Mouse (Mus musculus): Measurements from ENCODE around the gene Cfap70. TPM values are rescaled to one million over a fixed set of nuclear protein-coding genes. Genes with fewer than 3 reads are reported as not detected.

Gene Cfap70
- polyA plus RNA-seq, 1 experiment from 2014 or later: not detected

DNA sequence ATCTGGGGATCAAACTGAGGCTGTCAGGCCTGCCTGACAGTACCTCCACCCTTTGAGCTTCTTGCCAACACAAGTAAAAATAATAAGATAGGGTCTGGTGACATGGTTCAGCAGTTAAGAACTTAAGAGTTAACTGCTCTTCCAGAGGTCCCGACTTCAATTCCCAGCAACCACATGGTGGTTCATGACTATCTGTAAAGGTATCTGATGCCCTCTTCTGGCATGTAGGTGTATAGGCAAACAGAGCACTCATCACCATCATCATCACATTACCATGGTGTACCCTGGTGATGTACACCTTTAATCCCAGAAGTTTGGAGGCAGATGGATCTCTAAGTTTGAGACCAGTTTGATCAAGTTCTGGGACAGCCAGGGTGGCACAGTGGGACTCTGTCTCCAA, 23.4 kb downstream of the Cfap70 start:
- no peaks in the 10 kb centered on the region for H3K27me3 ChIP-seq (replicated peaks)

DNA sequence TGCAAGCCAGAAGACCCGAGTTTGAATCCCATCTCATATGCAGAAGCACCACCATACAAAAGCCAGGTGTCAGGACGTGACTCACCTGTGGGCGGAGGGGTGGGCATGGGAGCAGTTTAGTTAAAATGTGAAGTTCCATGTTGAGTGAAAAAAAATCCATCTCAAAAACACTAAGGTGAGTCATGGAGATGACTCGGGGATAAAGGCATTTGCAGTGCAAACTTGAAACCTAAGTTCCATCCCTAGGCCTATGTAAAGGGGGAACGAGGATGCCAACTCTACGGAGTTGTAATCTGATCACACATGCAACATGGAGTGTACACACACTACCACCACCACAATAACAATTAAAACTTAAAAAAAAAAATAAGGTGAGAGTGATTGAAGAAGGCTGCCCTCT, 29.0 kb downstream of the Cfap70 start:
- no peaks in the 10 kb centered on the region for H3K36me3 ChIP-seq
- H3K9me3 ChIP-seq (replicated peaks): no peaks in the 10 kb centered on the region
- ATAC-seq (ENCODE audit: insufficient number of reproducible peaks, low FRiP score): no peak
- H3K9ac ChIP-seq: no peak overlapping the region
- H3K4me3 ChIP-seq: no peak overlapping the region
- no peaks in the 10 kb centered on the region for H3K27me3 ChIP-seq (replicated peaks)
- H3K4me1 ChIP-seq (replicated peaks): no peaks in the 10 kb centered on the region
- no peak overlapping the region for H3K27ac ChIP-seq (ENCODE audit: poor library complexity, severe bottlenecking)
- WGBS: 82% methylated on average over 6 of the region's 6 CpGs
- H3K4me2 ChIP-seq: no peak overlapping the region

More for the DNA sequence above, 23.4 kb downstream of the Cfap70 start:
- ATAC-seq (ENCODE audit: insufficient number of reproducible peaks, low FRiP score): no peak
- Histone ChIP-seq H3K4me2 (no peak overlapping the region), H3K4me1 (replicated peaks) (no peaks in the 10 kb centered on the region), H3K9me3 (replicated peaks) (0 out of 2 replicates have a peak, but pooled peaks cover 4% of the 10 kb centered on the region), H3K4me3 (no peak overlapping the region), H3K9ac (no peak overlapping the region), H3K27ac (ENCODE audit: poor library complexity, severe bottlenecking) (no peak overlapping the region), H3K36me3 (no peaks in the 10 kb centered on the region)
- WGBS: 38% methylated on average over 1 of the region's 1 CpGs

DNA sequence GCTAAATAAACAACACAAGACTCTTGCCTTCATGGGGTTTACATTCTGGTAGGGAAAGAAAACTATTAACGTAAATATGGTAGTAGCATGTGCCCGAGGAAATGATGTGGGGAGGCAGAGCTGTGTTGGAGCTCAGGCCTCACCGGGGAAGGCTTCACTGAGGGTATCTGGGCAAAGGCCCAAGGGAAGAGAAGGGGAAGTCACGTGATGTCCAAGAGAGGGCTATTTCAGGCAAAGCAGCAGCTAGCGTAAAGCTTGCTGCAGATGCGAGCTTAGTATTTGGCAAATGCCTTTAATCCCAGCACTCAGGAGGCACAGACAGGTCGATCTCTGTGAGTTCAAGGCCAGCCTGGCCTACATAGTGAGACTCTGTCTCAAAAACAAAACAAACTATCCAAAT, 29.8 kb downstream of the Cfap70 start:
- Histone ChIP-seq H3K9ac (no peak overlapping the region), H3K9me3 (replicated peaks) (no peaks in the 10 kb centered on the region), H3K4me3 (no peak overlapping the region), H3K27me3 (replicated peaks) (no peaks in the 10 kb centered on the region), H3K36me3 (no peaks in the 10 kb centered on the region), H3K4me1 (replicated peaks) (no peaks in the 10 kb centered on the region), H3K4me2 (no peak overlapping the region), H3K27ac (ENCODE audit: poor library complexity, severe bottlenecking) (no peak overlapping the region)
- WGBS: 46% methylated on average over 7 of the region's 7 CpGs
- no peak for ATAC-seq (ENCODE audit: insufficient number of reproducible peaks, low FRiP score)

DNA sequence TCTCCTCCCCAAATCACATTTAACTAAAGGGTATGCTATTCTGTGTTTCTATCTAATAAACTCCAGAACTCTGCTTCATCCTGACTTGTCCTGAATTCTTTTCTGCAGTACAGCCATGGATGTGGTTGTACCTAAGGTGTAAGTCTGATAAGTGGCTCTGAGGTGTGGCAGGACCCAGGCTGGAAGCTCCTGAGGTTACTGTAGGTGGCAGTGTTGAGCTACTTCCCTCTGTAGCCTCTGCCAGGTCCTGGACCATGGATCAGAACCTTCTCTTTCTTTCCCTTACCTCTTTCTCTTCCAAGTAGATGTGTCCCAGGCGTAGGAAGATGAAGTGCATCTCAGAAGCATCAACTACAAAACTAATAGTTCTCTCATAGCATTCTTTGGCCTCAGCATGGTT, 52.0 kb downstream of the Cfap70 start:
- Histone ChIP-seq H3K4me1 (replicated peaks) (no peaks in the 10 kb centered on the region), H3K4me2 (no peak overlapping the region), H3K27me3 (replicated peaks) (no peaks in the 10 kb centered on the region; the same call in 1 of the 2 replicates), H3K36me3 (no peaks in the 10 kb centered on the region), H3K27ac (ENCODE audit: poor library complexity, severe bottlenecking) (no peak overlapping the region), H3K9ac (no peak overlapping the region), H3K9me3 (replicated peaks) (no peaks in the 10 kb centered on the region), H3K4me3 (no peak overlapping the region)
- ATAC-seq (ENCODE audit: insufficient number of reproducible peaks, low FRiP score): no peak
- WGBS: 42% methylated on average over 1 of the region's 1 CpGs

DNA sequence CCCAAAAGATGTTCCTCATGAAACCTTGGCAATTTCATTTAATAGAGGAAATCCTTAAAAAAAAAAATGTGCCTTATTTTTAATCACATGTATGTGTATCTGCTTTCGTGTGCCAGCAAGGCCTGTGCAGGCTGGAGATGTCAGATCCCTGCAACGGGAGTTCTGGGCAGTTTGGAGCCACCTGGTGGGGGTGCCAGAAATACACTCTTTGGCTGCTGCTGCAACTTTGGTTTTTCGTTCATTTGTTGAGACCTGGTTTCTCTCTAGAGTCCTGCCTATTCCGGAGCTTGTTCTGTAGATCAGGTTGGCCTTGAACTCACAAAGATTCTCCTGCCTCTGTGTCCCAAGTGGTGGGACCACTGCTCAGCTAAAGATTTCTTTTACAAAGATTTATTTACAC, 53.2 kb downstream of the Cfap70 start:
- H3K4me3 ChIP-seq: no peak overlapping the region
- no peak for ATAC-seq (ENCODE audit: insufficient number of reproducible peaks, low FRiP score)
- H3K36me3 ChIP-seq: no peaks in the 10 kb centered on the region
- no peaks in the 10 kb centered on the region; the same call in 1 of the 2 replicates for H3K27me3 ChIP-seq (replicated peaks)
- H3K27ac ChIP-seq (ENCODE audit: poor library complexity, severe bottlenecking): no peak overlapping the region
- no peak overlapping the region for H3K9ac ChIP-seq
- WGBS: 36% methylated on average over 4 of the region's 4 CpGs
- H3K4me1 ChIP-seq (replicated peaks): 0 out of 2 replicates have a peak, but pooled peaks cover 3% of the 10 kb centered on the region
- no peak overlapping the region for H3K4me2 ChIP-seq
- no peaks in the 10 kb centered on the region for H3K9me3 ChIP-seq (replicated peaks)

DNA sequence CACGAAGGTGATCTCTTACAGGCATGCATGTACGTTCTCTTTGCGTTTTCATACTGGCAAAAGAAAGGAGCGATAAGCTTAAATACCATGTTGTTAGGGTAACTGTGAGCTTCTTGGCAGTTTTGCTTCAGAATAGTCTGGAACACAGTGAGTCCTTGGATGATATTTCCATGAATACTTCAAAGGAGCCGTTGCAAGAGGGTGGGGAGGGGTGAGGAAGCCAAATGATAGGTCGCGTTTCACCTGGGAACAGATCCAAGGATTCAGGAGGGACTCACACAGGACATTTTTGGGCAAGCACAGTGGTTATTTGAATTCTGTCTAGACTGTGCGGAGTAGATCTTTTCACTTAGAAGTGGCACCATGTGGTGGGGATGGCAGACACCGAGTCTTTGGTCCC, 54.8 kb downstream of the Cfap70 start:
- ATAC-seq (ENCODE audit: insufficient number of reproducible peaks, low FRiP score): no peak
- WGBS: 80% methylated on average over 9 of the region's 9 CpGs
- Histone ChIP-seq H3K36me3 (no peaks in the 10 kb centered on the region), H3K4me2 (no peak overlapping the region), H3K9me3 (replicated peaks) (no peaks in the 10 kb centered on the region), H3K4me3 (no peak overlapping the region), H3K9ac (no peak overlapping the region), H3K4me1 (replicated peaks) (peaks cover 6% of the 10 kb centered on the region; the same call in 1 of the 2 replicates), H3K27me3 (replicated peaks) (no peaks in the 10 kb centered on the region; the same call in 1 of the 2 replicates), H3K27ac (ENCODE audit: poor library complexity, severe bottlenecking) (no peak overlapping the region)

DNA sequence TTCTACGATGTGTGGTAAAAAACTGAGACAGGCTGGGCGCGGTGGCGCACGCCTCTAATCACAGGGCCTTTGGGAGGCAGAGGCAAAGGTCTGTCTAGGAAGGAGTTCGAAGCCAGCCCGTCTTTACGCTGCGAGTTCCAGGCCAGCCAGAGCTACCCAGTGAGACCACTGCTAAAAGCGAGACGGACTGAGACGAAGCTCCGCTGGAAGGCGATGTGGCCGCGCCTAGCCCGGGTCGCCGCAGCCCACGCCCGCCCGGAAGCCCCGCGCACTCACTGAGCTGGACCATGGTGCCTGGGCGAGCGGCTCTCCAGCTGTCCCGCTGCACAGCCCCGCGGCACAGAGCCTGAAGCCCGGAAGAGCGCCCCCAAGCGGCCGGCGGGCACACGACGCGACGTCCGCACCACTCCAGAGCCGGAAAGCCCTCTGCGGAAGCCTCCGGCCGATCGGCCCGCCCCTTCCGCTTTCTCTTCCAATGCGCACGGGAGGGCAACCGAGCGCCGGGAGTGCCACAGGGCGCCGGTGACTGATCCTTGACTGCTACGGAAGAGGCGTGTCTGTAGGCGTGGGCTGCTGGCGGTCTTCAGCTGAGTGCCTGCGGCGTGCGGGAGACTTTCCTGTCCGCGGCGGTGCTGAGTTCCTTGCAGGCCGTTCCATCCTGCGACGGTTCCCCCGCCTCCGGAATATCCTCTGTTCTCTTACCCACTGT, 58.7 kb downstream of the Cfap70 start, which contains the start of gene Mrps16:
Mrps16 (minus strand) TSS at position 430 of the 709 bp plus-strand sequence.
- peak within 1 kb of the TSS; percentile 68 for H3K4me2 ChIP-seq
- H3K9ac ChIP-seq: peak within 1 kb of the TSS; percentile 94
- ATAC-seq (ENCODE audit: insufficient number of reproducible peaks, low FRiP score): peak; percentile 95
- no peaks in the 10 kb centered on the region for H3K27me3 ChIP-seq (replicated peaks)
- H3K9me3 ChIP-seq (replicated peaks): no peaks in the 10 kb centered on the region
- peak within 1 kb of the TSS; percentile 78 for H3K27ac ChIP-seq (ENCODE audit: poor library complexity, severe bottlenecking)
- H3K36me3 ChIP-seq: peaks cover 21% of the 10 kb centered on the region
- peak within 1 kb of the TSS; percentile 67 for H3K4me3 ChIP-seq
- under 1% methylated on average over 68 of the region's 68 CpGs for WGBS
- H3K4me1 ChIP-seq (replicated peaks): peaks cover 10% of the 10 kb centered on the region

DNA sequence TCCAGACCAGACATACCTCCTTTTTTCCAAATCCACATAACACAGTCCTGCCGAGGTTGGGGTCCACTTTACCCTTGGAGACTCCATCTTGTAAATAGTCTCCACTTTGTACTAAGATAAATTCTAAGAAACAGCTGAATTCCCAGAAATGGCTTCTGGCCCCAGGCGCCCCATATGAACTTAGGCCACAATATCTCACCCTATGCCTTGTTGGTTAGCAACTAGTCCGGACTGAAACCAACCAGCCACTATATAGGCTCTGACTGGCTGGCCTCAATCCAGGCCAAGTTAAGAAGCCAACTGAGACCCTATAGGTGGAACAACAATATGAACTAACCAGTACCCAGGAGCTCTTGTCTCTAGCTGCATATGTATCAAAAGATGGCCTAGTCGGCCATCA, 59.7 kb downstream of the Cfap70 start:
- Histone ChIP-seq H3K9ac (no peak overlapping the region), H3K4me1 (replicated peaks) (peaks cover 20% of the 10 kb centered on the region), H3K9me3 (replicated peaks) (no peaks in the 10 kb centered on the region), H3K36me3 (peaks cover 23% of the 10 kb centered on the region), H3K27ac (ENCODE audit: poor library complexity, severe bottlenecking) (no peak overlapping the region), H3K4me2 (peak overlapping the region; percentile 68), H3K4me3 (no peak overlapping the region), H3K27me3 (replicated peaks) (no peaks in the 10 kb centered on the region)
- ATAC-seq (ENCODE audit: insufficient number of reproducible peaks, low FRiP score): no peak
- WGBS: 76% methylated on average over 4 of the region's 4 CpGs

DNA sequence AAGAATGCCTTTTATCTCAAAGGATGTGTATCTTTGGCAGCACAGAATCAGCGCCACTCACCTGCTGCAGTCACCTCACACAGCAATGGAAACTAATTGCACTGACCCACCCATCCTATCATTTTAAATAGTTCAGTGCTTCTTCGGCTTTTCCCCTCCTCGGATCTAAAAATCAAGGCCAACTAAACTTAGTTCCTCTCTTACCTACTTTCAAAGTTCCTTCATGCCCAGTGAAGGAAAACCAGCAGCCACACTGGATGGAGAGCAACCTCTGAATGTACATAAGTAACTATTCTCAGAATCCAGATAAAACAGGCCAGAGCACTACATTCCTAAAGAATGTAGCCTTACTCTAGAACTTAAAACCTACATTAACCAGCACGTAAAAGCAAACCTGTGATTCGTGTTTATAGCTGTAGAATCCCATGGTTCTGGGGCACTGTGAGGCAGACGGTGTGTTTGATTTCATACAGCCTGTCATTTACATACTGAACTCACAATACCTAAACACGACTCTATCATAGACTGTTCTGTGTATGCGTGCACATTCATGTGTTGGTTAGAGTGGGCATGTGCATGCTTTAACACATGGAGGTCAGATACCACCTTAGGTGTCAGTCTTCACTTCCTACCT, 62.5 kb downstream of the Cfap70 start:
- Histone ChIP-seq H3K4me1 (replicated peaks) (peaks cover 34% of the 10 kb centered on the region), H3K36me3 (peaks cover 47% of the 10 kb centered on the region), H3K27me3 (replicated peaks) (no peaks in the 10 kb centered on the region), H3K9me3 (replicated peaks) (no peaks in the 10 kb centered on the region), H3K27ac (ENCODE audit: poor library complexity, severe bottlenecking) (no peak overlapping the region), H3K4me3 (peak overlapping the region; percentile 86), H3K9ac (peak overlapping the region; percentile 83; the same call in 1 of the 2 replicates), H3K4me2 (peak overlapping the region; percentile 89)
- no peak for ATAC-seq (ENCODE audit: insufficient number of reproducible peaks, low FRiP score)
- 87% methylated on average over 8 of the region's 8 CpGs for whole genome bisulfite sequencing

DNA sequence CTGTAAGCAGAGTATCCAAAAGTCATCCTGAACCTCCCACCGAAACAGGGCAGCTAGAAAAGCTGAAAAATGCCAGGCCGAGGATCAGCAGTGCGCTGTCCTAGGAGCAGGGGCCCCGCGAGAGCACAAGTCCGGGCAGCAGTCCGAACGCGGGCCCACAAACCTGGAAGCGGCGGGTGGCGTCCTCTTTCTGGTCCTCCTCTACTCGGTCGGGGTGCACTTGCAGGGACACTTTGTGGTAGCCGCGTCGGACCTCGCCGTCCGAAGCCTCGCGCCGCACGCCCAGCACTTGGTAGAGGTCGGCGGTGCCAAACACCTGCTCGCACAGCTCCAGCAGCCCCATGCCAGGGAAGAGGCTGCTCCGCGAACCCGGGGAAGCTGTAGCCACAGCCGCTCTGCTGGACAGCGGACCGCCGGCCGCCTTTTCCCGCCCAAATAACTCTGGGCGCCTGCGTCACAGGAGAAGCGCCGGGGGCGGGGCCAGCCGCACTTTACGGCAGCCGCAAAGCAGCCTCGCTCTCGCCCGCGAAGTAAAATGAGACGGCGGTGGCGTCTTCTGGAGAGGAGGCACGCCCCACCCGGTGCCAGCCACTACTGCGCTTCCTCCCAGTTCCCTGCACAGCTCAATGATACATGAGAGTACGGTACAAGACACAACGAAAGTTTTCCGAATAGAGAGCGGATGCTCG, 63.4 kb downstream of the Cfap70 start, which contains the start of gene Dnajc9:
Dnajc9 (minus strand) TSS at position 470 of the 689 bp plus-strand sequence.
- H3K36me3 ChIP-seq: peaks cover 50% of the 10 kb centered on the region
- H3K27me3 ChIP-seq (replicated peaks): no peaks in the 10 kb centered on the region
- peak; percentile 81 for ATAC-seq (ENCODE audit: insufficient number of reproducible peaks, low FRiP score)
- H3K4me1 ChIP-seq (replicated peaks): peaks cover 31% of the 10 kb centered on the region
- no peaks in the 10 kb centered on the region for H3K9me3 ChIP-seq (replicated peaks)
- peak within 1 kb of the TSS; percentile 80 for H3K27ac ChIP-seq (ENCODE audit: poor library complexity, severe bottlenecking)
- peak within 1 kb of the TSS; percentile 89 for H3K4me2 ChIP-seq
- H3K4me3 ChIP-seq: peak within 1 kb of the TSS; percentile 86
- WGBS: 0% methylated on average over 59 of the region's 59 CpGs
- H3K9ac ChIP-seq: peak within 1 kb of the TSS; percentile 83
